Mouse (Mus musculus) CH12.LX (cell line): ENCODE data around the gene Hist1h2af. TPM values are rescaled to one million over a fixed set of nuclear protein-coding genes. Genes with fewer than 3 reads are reported as not detected.

Experiments used
- DNase-seq: peaks from one replicate; pipeline ENCODE4 v3.0.0-alpha.2; 2013; ENCODE audit errors: extremely low read depth
- H3K27ac ChIP-seq: 2 replicates; pipeline ENCODE4 v1.5.1; 2012; ENCODE audit warnings: low read depth, mild to moderate bottlenecking, control low read depth, moderate library complexity; ENCODE audit not compliant: insufficient read depth
- H3K27me3 ChIP-seq: replicated peaks from 2 replicates; pipeline ENCODE3; 2012; ENCODE audit warnings: inconsistent platforms
- H3K36me3 ChIP-seq, 2 experiments: replicated peaks in 1 of 2; 2 replicates each; pipeline versions ENCODE3 to v1.6.1; 2012; ENCODE audit warnings: inconsistent platforms in 1 of 2, low read length in 1 of 2, mild to moderate bottlenecking in 1 of 2, mixed read lengths in 1 of 2, moderate library complexity in 1 of 2; ENCODE audit not compliant: control insufficient read depth in 1 of 2, insufficient read depth in 1 of 2
- H3K4me1 ChIP-seq, 2 experiments: 2 replicates each; pipeline ENCODE4 v1.6.1; 2012; ENCODE audit warnings: inconsistent platforms in 1 of 2, moderate library complexity in 1 of 2; ENCODE audit not compliant: insufficient read depth in 2 of 2, control insufficient read depth in 1 of 2
- H3K4me2 ChIP-seq: 2 replicates; pipeline ENCODE4 v1.6.1; 2012; ENCODE audit warnings: low read depth, mild to moderate bottlenecking, control low read depth; ENCODE audit not compliant: poor library complexity, insufficient read depth, severe bottlenecking
- H3K4me3 ChIP-seq, 3 experiments: fragments of 150-350 bp in 1 of 3; sonication (generic) in 1 of 3; replicated peaks in 1 of 3; 2 replicates each; pipeline versions ENCODE3 to v1.5.1; 2011 to 2012; ENCODE audit warnings: low read depth in 2 of 3, low read length in 2 of 3, mild to moderate bottlenecking in 2 of 3, moderate library complexity in 2 of 3, control low read depth in 1 of 3, improper control_type of control experiment in 1 of 3, inconsistent platforms in 1 of 3, mixed read lengths in 1 of 3; ENCODE audit not compliant: poor library complexity in 1 of 3
- H3K79me2 ChIP-seq: replicated peaks from 2 replicates; pipeline ENCODE4 v1.6.1; 2012; ENCODE audit warnings: mild to moderate bottlenecking, moderate library complexity; ENCODE audit not compliant: control insufficient read depth, poor library complexity, insufficient read depth, severe bottlenecking; ENCODE audit errors: extremely low read depth
- H3K9ac ChIP-seq: 2 replicates; pipeline ENCODE4 v1.6.1; 2012; ENCODE audit warnings: low read depth, mild to moderate bottlenecking, control low read depth, moderate library complexity; ENCODE audit not compliant: insufficient read depth
- H3K9me3 ChIP-seq: replicated peaks from 2 replicates; pipeline ENCODE3; 2012; ENCODE audit warnings: low read length, inconsistent platforms, mixed read lengths
- BHLHE40 ChIP-seq: IDR thresholded peaks from 2 replicates; pipeline ENCODE4 v1.6.1; 2011; ENCODE audit warnings: mild to moderate bottlenecking, low read depth, low read length, improper control_type of control experiment
- E2F4 ChIP-seq: IDR thresholded peaks from 2 replicates; pipeline ENCODE4 v1.6.1; 2011; ENCODE audit warnings: low read depth, low read length, improper control_type of control experiment; ENCODE audit not compliant: insufficient replicate concordance
- EP300 ChIP-seq: IDR thresholded peaks from 2 replicates; pipeline ENCODE4 v1.6.1; 2011; ENCODE audit warnings: low read length, improper control_type of control experiment
- HCFC1 ChIP-seq: IDR thresholded peaks from 2 replicates; pipeline ENCODE4 v1.6.1; 2012; ENCODE audit warnings: low read depth, mild to moderate bottlenecking, inconsistent platforms, low read length, improper control_type of control experiment
- IRF4 ChIP-seq: IDR thresholded peaks from 2 replicates; pipeline ENCODE4 v1.6.1; 2014; ENCODE audit warnings: low read depth, mild to moderate bottlenecking, inconsistent platforms, low read length, improper control_type of control experiment
- JUND ChIP-seq: conservative IDR thresholded peaks from 2 replicates; pipeline ENCODE4 v1.6.1; 2011; ENCODE audit warnings: low read depth, low read length, improper control_type of control experiment
- KAT2A ChIP-seq: IDR thresholded peaks from 2 replicates; pipeline ENCODE4 v1.6.1; 2012; ENCODE audit warnings: low read length, improper control_type of control experiment, inconsistent platforms; ENCODE audit not compliant: insufficient replicate concordance
- MAFK ChIP-seq: IDR thresholded peaks from 2 replicates; pipeline ENCODE4 v1.6.1; 2011; ENCODE audit warnings: low read length, improper control_type of control experiment; ENCODE audit not compliant: insufficient replicate concordance
- MAX ChIP-seq: IDR thresholded peaks from 2 replicates; pipeline ENCODE4 v1.6.1; 2011; ENCODE audit warnings: low read length, improper control_type of control experiment
- MAZ ChIP-seq: IDR thresholded peaks from 2 replicates; pipeline ENCODE4 v1.6.1; 2012; ENCODE audit warnings: low read depth, mild to moderate bottlenecking, inconsistent platforms, low read length, improper control_type of control experiment, moderate library complexity
- MYC ChIP-seq: IDR thresholded peaks from 2 replicates; pipeline ENCODE4 v1.6.1; 2011; ENCODE audit warnings: low read depth, mild to moderate bottlenecking, improper control_type of control experiment, low read length
- NELFE ChIP-seq: IDR thresholded peaks from 2 replicates; pipeline ENCODE4 v1.6.1; 2011; ENCODE audit warnings: low read depth, low read length, improper control_type of control experiment
- PAX5 ChIP-seq: IDR thresholded peaks from 2 replicates; pipeline ENCODE4 v1.6.1; 2012; ENCODE audit warnings: low read length, inconsistent platforms, mixed read lengths
- POLR2A ChIP-seq: IDR thresholded peaks from 2 replicates; pipeline ENCODE4 v1.6.1; 2011; ENCODE audit warnings: low read depth, mild to moderate bottlenecking, improper control_type of control experiment, low read length
- RAD21 ChIP-seq: IDR thresholded peaks from 2 replicates; pipeline ENCODE4 v1.6.1; 2011; ENCODE audit warnings: low read depth, mild to moderate bottlenecking, low read length, improper control_type of control experiment, moderate library complexity
- RCOR1 ChIP-seq: conservative IDR thresholded peaks from 2 replicates; pipeline ENCODE4 v1.6.1; 2012; ENCODE audit warnings: low read depth, mild to moderate bottlenecking, inconsistent platforms, low read length, improper control_type of control experiment
- SIN3A ChIP-seq: IDR thresholded peaks from 2 replicates; pipeline ENCODE4 v1.6.1; 2012; ENCODE audit warnings: low read length, improper control_type of control experiment, inconsistent platforms
- TBP ChIP-seq: conservative IDR thresholded peaks from 2 replicates; pipeline ENCODE4 v1.6.1; 2011; ENCODE audit warnings: low read depth, low read length, improper control_type of control experiment
- TCF12 ChIP-seq: IDR thresholded peaks from 2 replicates; pipeline ENCODE4 v1.6.1; 2014; ENCODE audit warnings: low read depth, mild to moderate bottlenecking, inconsistent platforms, low read length, improper control_type of control experiment
- USF1 ChIP-seq: IDR thresholded peaks from 2 replicates; pipeline ENCODE4 v1.6.1; 2014; ENCODE audit warnings: low read depth, mild to moderate bottlenecking, inconsistent platforms, low read length, improper control_type of control experiment
- USF2 ChIP-seq: conservative IDR thresholded peaks from 2 replicates; pipeline ENCODE4 v1.6.1; 2011; ENCODE audit warnings: low read depth, low read length, improper control_type of control experiment
- ZC3H11A ChIP-seq: IDR thresholded peaks from 2 replicates; pipeline ENCODE4 v1.6.1; 2012; ENCODE audit warnings: low read depth, mild to moderate bottlenecking, inconsistent platforms, low read length, improper control_type of control experiment
- ZKSCAN1 ChIP-seq: IDR thresholded peaks from 2 replicates; pipeline ENCODE4 v1.6.1; 2012; ENCODE audit warnings: low read depth, inconsistent platforms, low read length, improper control_type of control experiment, borderline replicate concordance
- ZMIZ1 ChIP-seq: IDR thresholded peaks from 2 replicates; pipeline ENCODE4 v1.6.1; 2012; ENCODE audit warnings: low read depth, mild to moderate bottlenecking, inconsistent platforms, low read length, improper control_type of control experiment
- dilution Hi-C: fragments of 300-500 bp; cut with MboI; formaldehyde crosslinking; loops from 2 replicates; pipeline ENCODE4 v1.14.3; 2020; ENCODE audit warnings: low sequenced_read_pairs; ENCODE audit not compliant: extremely low pct_unique_long_range_greater_than_20kb, extremely low pct_ligation_motif_present
- in situ Hi-C: fragments of 300-500 bp; cut with MboI; formaldehyde crosslinking; loops from 3 replicates; pipeline ENCODE4 v1.14.3; 2019; ENCODE audit warnings: low sequenced_read_pairs, low pct_ligation_motif_present, low pct_unique_long_range_greater_than_20kb, mixed read lengths
- polyA plus RNA-seq: library from polyadenylated mRNA; unstranded; fragments of >175 nt; gene quantifications from 2 replicates; pipeline ENCODE4 v1.2.1, GENCODE M21; 2012; ENCODE audit warnings: low read depth; ENCODE audit not compliant: insufficient read length
- total RNA-seq, 2 experiments: library from RNA; depleted of rRNA; stranded (reverse); fragments of 300-350 nt in 1 of 2; fragments of >200 nt in 1 of 2; gene quantifications; 2 replicates each; pipeline ENCODE4 v1.2.3; 2012 to 2014

Gene Hist1h2af
- total and polyA plus RNA-seq, 3 experiments, result 57.1 to 932 (median 68.6) TPM

DNA sequence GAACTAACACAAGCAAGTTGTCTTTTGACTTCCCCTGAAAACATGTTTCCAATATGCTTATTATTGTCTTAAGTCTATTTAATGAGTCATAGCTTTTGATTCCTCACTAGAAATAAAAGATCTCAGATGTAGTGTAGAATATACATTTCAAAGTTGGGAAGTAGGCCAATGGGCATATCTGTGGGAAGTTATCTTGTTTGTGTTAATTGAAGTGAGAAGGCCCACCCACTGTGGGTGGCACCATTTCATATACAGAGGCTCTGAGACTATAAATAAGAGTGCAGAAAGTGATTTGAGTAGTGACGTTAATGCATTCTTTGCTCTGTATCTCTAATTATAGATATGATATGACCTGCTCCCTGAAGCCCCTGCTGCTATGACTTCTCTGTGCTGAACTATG lies 42.8 kb upstream of the Hist1h2af start:
- Histone ChIP-seq H3K4me2 (no peak overlapping the region), H3K4me3 (no peak overlapping the region), H3K9ac (no peak overlapping the region), H3K9me3 (no peaks in the 10 kb centered on the region), H3K4me1 (peaks cover 0 to 10% of the 10 kb centered on the region in 2 experiments; a peak in 2 of 4 replicates), H3K79me2 (no peaks in the 10 kb centered on the region), H3K27ac (no peak overlapping the region), H3K27me3 (peaks cover 2% of the 10 kb centered on the region), H3K36me3 (peaks cover 0 to 10% of the 10 kb centered on the region in 2 experiments)
- DNase-seq, result no peak
- in situ Hi-C loops, result no loop called here
- dilution Hi-C loops, result no loop called here
- no peak for TF ChIP-seq KAT2A
- TF ChIP-seq USF1, result no peak
- no peak for TF ChIP-seq ZMIZ1
- TF ChIP-seq RCOR1, result no peak
- no peak for TF ChIP-seq EP300
- TF ChIP-seq ZC3H11A, result no peak
- TF ChIP-seq USF2, result no peak
- no peak for TF ChIP-seq TCF12
- TF ChIP-seq MAZ, result no peak
- no peak for TF ChIP-seq TBP
- TF ChIP-seq IRF4, result no peak
- no peak for TF ChIP-seq E2F4
- no peak for TF ChIP-seq BHLHE40
- no peak for TF ChIP-seq SIN3A

DNA sequence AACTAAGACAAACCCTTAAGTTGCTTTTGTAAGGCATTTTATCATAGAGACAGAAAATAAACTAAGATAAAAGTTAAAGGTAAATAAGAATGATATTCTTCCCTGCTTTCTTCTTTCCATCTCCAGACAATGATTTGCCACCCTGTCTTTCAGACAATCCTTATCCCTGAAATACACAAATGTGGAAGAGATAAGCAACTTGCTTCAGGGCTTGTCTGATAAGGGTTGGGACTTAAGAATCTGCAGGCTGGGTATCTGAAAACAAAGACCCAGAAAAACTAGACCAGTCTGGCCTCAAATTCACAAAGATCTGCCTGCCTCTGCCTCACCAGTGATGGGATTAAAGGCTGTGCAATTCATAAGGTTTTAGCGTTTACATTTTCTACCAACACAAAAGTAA lies 42.4 kb upstream of the Hist1h2af start:
- no peak overlapping the region for H3K4me2 ChIP-seq
- no peak for DNase-seq
- no peak overlapping the region for H3K4me3 ChIP-seq
- peaks cover 2% of the 10 kb centered on the region for H3K9me3 ChIP-seq
- peaks cover 0 to 10% of the 10 kb centered on the region in 2 experiments; a peak in 2 of 4 replicates for H3K4me1 ChIP-seq
- dilution Hi-C loops, result no loop called here
- no peak overlapping the region for H3K27ac ChIP-seq
- peaks cover 0 to 6% of the 10 kb centered on the region in 2 experiments for H3K36me3 ChIP-seq
- H3K79me2 ChIP-seq, result no peaks in the 10 kb centered on the region
- TF ChIP-seq NELFE, result no peak
- no peak for TF ChIP-seq MYC
- no peak for TF ChIP-seq POLR2A
- TF ChIP-seq ZKSCAN1, result no peak
- no peak for TF ChIP-seq MAFK
- TF ChIP-seq IRF4, result no peak
- no peak for TF ChIP-seq MAX
- TF ChIP-seq HCFC1, result no peak
- TF ChIP-seq USF2, result no peak
- no peak for TF ChIP-seq RAD21
- TF ChIP-seq PAX5, result no peak
- TF ChIP-seq JUND, result no peak
- in situ Hi-C loops, result no loop called here
- no peak overlapping the region for H3K9ac ChIP-seq
- H3K27me3 ChIP-seq, result peaks cover 2% of the 10 kb centered on the region
